Mouse (Mus musculus): ENCODE results near the gene Megf6. TPM values are rescaled to one million over a fixed set of nuclear protein-coding genes. Genes with fewer than 3 reads are reported as not detected.

The Megf6 gene
- polyA plus RNA-seq, 1 experiment = not detected

- Histone ChIP-seq H3K4me3 (replicated peaks) (no peak overlapping the region), H3K27me3 (replicated peaks) (peaks cover 48% of the 10 kb centered on the region), H3K4me1 (no peaks in the 10 kb centered on the region), H3K36me3 (replicated peaks; ENCODE audit: low read length) (no peaks in the 10 kb centered on the region), H3K9me3 (no peaks in the 10 kb centered on the region)
- TF ChIP-seq FLI1 (IDR thresholded peaks at IDR 0.05; ENCODE audit: low read length) (no peak), GATA1 (IDR thresholded peaks at IDR 0.05; ENCODE audit: borderline replicate concordance, low read length) (no peak)
Measured at GRCm38 (mm10) chr4:154224267-154224969, 53.9 kb downstream of the Megf6 start.

GRCm38 (mm10) chr4:154224970-154225309, 54.4 kb downstream of the Megf6 start:
- Histone ChIP-seq H3K27me3 (replicated peaks) (peaks cover 43% of the 10 kb centered on the region), H3K4me3 (replicated peaks) (no peak overlapping the region), H3K36me3 (replicated peaks; ENCODE audit: low read length) (no peaks in the 10 kb centered on the region), H3K9me3 (no peaks in the 10 kb centered on the region), H3K4me1 (no peaks in the 10 kb centered on the region)
- no peak for TF ChIP-seq FLI1 (IDR thresholded peaks at IDR 0.05; ENCODE audit: low read length)
- TF ChIP-seq GATA1 (IDR thresholded peaks at IDR 0.05; ENCODE audit: borderline replicate concordance, low read length) = no peak

- Histone ChIP-seq H3K9me3 (no peaks in the 10 kb centered on the region), H3K27me3 (replicated peaks) (peaks cover 43% of the 10 kb centered on the region), H3K4me3 (replicated peaks) (no peak overlapping the region), H3K4me1 (no peaks in the 10 kb centered on the region), H3K36me3 (replicated peaks; ENCODE audit: low read length) (no peaks in the 10 kb centered on the region)
- TF ChIP-seq FLI1 (IDR thresholded peaks at IDR 0.05; ENCODE audit: low read length) (no peak), GATA1 (IDR thresholded peaks at IDR 0.05; ENCODE audit: borderline replicate concordance, low read length) (no peak)
Measured at GRCm38 (mm10) chr4:154226678-154227077, 56.1 kb downstream of the Megf6 start.

GRCm38 (mm10) chr4:154228336-154228735, 57.8 kb downstream of the Megf6 start:
- H3K4me1 ChIP-seq = no peaks in the 10 kb centered on the region
- H3K9me3 ChIP-seq = no peaks in the 10 kb centered on the region
- TF ChIP-seq GATA1 (IDR thresholded peaks at IDR 0.05; ENCODE audit: borderline replicate concordance, low read length) = no peak
- TF ChIP-seq FLI1 (IDR thresholded peaks at IDR 0.05; ENCODE audit: low read length) = no peak
- H3K4me3 ChIP-seq (replicated peaks) = no peak overlapping the region
- H3K27me3 ChIP-seq (replicated peaks) = peaks cover 39% of the 10 kb centered on the region
- H3K36me3 ChIP-seq (replicated peaks; ENCODE audit: low read length) = no peaks in the 10 kb centered on the region

- H3K27me3 ChIP-seq (replicated peaks) = peaks cover 32% of the 10 kb centered on the region
- no peaks in the 10 kb centered on the region for H3K36me3 ChIP-seq (replicated peaks; ENCODE audit: low read length)
- H3K4me1 ChIP-seq = no peaks in the 10 kb centered on the region
- no peaks in the 10 kb centered on the region for H3K9me3 ChIP-seq
- TF ChIP-seq GATA1 (IDR thresholded peaks at IDR 0.05; ENCODE audit: borderline replicate concordance, low read length) (no peak), FLI1 (IDR thresholded peaks at IDR 0.05; ENCODE audit: low read length) (no peak)
- H3K4me3 ChIP-seq (replicated peaks) = no peak overlapping the region
Measured at GRCm38 (mm10) chr4:154229569-154229968, 59.0 kb downstream of the Megf6 start.

GRCm38 (mm10) chr4:154231380-154231779, 60.9 kb downstream of the Megf6 start:
- no peaks in the 10 kb centered on the region for H3K4me1 ChIP-seq
- H3K9me3 ChIP-seq = peaks cover 5% of the 10 kb centered on the region
- H3K4me3 ChIP-seq (replicated peaks) = no peak overlapping the region
- H3K27me3 ChIP-seq (replicated peaks) = peaks cover 25% of the 10 kb centered on the region
- H3K36me3 ChIP-seq (replicated peaks; ENCODE audit: low read length) = no peaks in the 10 kb centered on the region
- TF ChIP-seq GATA1 (IDR thresholded peaks at IDR 0.05; ENCODE audit: borderline replicate concordance, low read length) = no peak
- TF ChIP-seq FLI1 (IDR thresholded peaks at IDR 0.05; ENCODE audit: low read length) = no peak

- Histone ChIP-seq H3K4me1 (no peaks in the 10 kb centered on the region), H3K36me3 (replicated peaks; ENCODE audit: low read length) (no peaks in the 10 kb centered on the region), H3K27me3 (replicated peaks) (peaks cover 24% of the 10 kb centered on the region), H3K4me3 (replicated peaks) (no peak overlapping the region), H3K9me3 (peaks cover 5% of the 10 kb centered on the region)
- no peak for TF ChIP-seq GATA1 (IDR thresholded peaks at IDR 0.05; ENCODE audit: borderline replicate concordance, low read length)
- no peak for TF ChIP-seq FLI1 (IDR thresholded peaks at IDR 0.05; ENCODE audit: low read length)
Measured at GRCm38 (mm10) chr4:154232295-154232694, 61.8 kb downstream of the Megf6 start.

- Histone ChIP-seq H3K4me3 (replicated peaks) (no peak overlapping the region), H3K9me3 (peaks cover 5% of the 10 kb centered on the region), H3K27me3 (replicated peaks) (peaks cover 48% of the 10 kb centered on the region), H3K4me1 (no peaks in the 10 kb centered on the region), H3K36me3 (replicated peaks; ENCODE audit: low read length) (no peaks in the 10 kb centered on the region)
- TF ChIP-seq GATA1 (IDR thresholded peaks at IDR 0.05; ENCODE audit: borderline replicate concordance, low read length) (no peak), FLI1 (IDR thresholded peaks at IDR 0.05; ENCODE audit: low read length) (no peak)
Measured at GRCm38 (mm10) chr4:154236001-154236400, 65.5 kb downstream of the Megf6 start.

GRCm38 (mm10) chr4:154236893-154237292, 66.4 kb downstream of the Megf6 start:
- Histone ChIP-seq H3K4me1 (no peaks in the 10 kb centered on the region), H3K4me3 (replicated peaks) (no peak overlapping the region), H3K36me3 (replicated peaks; ENCODE audit: low read length) (no peaks in the 10 kb centered on the region), H3K27me3 (replicated peaks) (peaks cover 48% of the 10 kb centered on the region), H3K9me3 (peaks cover 5% of the 10 kb centered on the region)
- TF ChIP-seq GATA1 (IDR thresholded peaks at IDR 0.05; ENCODE audit: borderline replicate concordance, low read length) (no peak), FLI1 (IDR thresholded peaks at IDR 0.05; ENCODE audit: low read length) (no peak)

GRCm38 (mm10) chr4:154237306-154237705, 66.8 kb downstream of the Megf6 start:
- Histone ChIP-seq H3K9me3 (peaks cover 5% of the 10 kb centered on the region), H3K4me3 (replicated peaks) (no peak overlapping the region), H3K4me1 (no peaks in the 10 kb centered on the region), H3K27me3 (replicated peaks) (peaks cover 48% of the 10 kb centered on the region), H3K36me3 (replicated peaks; ENCODE audit: low read length) (no peaks in the 10 kb centered on the region)
- TF ChIP-seq GATA1 (IDR thresholded peaks at IDR 0.05; ENCODE audit: borderline replicate concordance, low read length) (no peak), FLI1 (IDR thresholded peaks at IDR 0.05; ENCODE audit: low read length) (no peak)

All from megakaryocyte, embryonic 14.5 days (primary cell).